Mouse (Mus musculus): ENCODE measurements at regions not wholly inside any gene's neighbourhood (a gene's known extent, or its start where the extent isn't known, plus 50 kb on each side); places are given as distances from the start of the nearest gene placed in this dataset.

DNA sequence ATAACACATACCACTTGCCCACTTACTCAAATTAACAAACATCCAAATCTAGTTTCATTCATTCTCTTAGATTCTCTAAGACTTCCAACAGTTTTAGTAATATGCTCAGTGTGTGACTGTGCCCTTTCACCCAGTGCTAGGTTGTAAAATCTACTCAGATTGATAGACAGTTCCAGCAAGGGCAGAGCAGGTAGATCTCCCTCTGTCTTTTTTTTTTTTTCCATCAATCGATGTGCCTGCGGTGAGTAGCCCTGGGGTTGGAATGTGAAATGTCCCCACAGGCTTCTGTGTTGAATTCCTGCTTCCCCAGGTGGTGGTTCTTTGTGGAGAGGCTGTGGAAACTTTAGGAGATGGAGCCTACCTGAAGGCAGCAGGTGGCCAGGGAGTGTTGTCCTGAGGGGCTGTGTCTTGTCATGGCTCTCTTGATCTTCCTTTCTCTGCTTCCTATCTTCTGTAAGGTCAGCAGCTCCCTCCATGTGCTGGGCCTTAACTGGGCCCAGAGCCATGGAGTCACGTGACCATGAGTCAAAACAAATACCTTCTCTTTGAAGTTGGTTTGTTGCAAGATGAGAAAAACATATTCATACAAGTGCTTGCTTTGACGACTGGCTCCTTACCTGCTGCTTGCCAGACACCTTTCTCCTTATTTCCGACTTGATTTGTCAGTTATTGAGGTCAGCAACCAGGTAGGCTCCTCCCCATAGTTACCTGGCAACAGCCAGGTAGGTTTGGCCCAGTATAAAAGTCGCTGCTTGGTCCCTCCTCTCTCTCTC, 394.5 kb downstream of the Etnk1 start:
- TF ChIP-seq CTCF (IDR thresholded peaks at IDR 0.05; ENCODE audit: insufficient read depth, low read length), result no peak
- TF ChIP-seq POLR2A (IDR thresholded peaks at IDR 0.05; ENCODE audit: borderline replicate concordance, extremely low read depth, low read depth, low read length), result no peak

Data from lung, adult 2 months (tissue).